Mouse (Mus musculus): Measurements from ENCODE around the gene Lhfpl3.

The Lhfpl3 gene

DNA sequence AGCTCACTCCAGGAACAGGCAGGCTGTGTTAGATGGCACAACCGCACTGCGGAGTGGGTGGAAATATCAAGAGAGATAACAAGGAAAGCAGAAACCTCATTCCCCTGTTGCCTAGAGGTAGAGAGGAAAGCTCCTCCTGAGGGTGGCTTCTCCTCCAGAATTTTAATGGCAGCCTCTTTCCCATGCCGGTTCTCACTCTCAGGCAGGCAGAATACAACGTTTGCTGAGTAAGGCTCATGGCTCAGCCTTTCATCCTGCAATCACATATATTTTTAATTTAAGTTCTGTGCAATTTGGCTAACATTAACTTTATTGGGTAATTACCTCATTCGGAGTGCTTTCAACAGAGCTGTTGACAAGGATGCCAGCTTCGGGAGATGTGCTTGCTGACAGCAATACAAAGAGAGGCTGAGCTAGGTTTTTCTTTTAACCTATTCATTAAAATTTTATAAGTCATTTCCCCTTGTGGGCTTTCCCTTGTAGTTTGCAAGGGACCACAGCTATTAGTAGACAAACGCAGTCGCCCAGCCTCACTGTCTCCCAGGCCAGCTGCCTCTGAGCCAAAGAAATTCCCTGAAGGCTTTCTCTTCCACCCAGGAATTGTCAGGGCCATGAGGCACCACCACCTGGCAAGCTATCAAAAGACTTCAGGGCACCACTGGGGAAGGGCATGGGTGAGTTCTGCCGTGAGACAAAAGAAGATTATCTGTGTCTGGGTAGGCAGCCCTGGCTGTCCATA, 394.5 kb downstream of the Lhfpl3 start:
- DNase-seq (ENCODE audit: low spot score in 2 of 2) = no peak

DNA sequence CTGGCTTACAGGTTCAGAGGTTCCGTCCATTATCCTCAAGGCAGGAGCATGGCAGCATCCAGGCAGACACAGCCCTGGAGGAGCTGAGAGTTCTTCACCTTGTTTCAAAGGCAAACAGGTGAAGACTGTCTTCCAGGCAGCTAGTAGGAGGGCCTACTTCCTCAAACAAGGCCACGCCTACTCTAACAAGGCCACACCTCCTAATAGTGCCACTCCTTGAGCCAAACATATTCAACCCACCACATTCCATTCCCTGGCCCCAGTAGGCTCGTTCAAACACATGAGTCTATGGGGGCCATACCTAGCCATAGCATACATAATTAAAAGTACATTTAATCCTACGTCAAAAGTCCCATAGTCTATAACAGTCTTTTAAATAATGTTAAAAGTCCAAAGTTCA, 407.4 kb downstream of the Lhfpl3 start:
- no peak for DNase-seq (ENCODE audit: low spot score in 2 of 2)

DNA sequence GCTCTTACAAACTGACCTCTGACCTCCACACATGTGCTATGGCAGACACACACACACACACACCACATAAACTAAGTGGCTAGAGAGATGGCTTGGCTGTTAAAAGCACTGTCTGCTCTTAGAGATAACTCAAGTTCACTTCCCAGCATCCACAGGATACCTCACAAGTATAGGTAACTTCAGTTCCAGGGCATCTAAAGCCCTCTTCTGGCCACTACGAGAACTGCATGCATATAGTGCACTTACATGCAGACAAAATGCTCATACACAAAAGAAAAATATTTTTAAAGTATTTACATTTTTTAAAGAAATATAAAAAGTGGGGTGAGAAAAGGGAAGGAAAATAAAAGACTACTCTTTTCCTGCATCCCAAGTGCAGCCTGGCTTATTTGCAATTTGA, 408.6 kb downstream of the Lhfpl3 start:
- peak in 1 of 2 experiments; percentile 6 for DNase-seq (ENCODE audit: low spot score in 2 of 2)

DNA sequence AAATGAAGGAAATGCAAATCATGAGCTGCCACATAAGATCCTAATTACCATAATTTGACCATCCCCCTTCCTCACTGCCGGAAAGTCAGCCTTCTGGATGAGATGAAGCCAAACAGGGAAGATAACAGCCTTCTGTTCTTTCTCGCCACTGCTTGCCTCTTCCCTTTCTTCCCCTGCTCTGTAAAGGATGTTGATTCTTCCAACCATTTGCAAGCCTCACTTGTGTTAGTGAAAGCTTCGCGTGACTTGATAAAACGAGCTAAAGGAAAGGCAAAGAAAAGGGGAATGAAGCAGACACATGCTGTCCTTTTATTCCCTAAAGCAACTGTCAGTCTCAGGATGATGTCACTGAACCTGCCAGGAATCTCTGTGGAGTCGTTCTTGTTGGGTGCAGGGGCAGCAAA, 420.1 kb downstream of the Lhfpl3 start:
- no peak for DNase-seq (ENCODE audit: low spot score in 2 of 2)

DNA sequence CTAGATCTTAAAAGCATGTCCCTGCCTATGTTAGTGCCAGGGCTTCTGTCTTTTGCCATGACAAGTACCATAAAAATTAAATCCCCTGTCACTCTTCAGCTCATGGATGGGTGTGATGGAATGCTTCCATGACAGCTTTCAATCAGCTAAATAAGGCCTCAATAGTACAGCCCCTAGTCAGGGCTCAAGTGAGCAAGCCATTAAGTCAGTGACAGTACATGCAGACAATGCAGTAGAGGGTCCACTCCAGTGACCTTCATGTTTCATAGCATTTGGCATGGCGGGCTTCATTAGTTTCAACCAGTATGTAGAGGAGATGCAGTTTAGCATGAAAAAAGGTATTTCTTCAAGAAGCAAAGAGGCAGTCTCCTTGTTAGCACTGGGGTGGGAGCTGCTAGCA, 420.8 kb downstream of the Lhfpl3 start:
- DNase-seq (ENCODE audit: low spot score in 2 of 2) = no peak

DNA sequence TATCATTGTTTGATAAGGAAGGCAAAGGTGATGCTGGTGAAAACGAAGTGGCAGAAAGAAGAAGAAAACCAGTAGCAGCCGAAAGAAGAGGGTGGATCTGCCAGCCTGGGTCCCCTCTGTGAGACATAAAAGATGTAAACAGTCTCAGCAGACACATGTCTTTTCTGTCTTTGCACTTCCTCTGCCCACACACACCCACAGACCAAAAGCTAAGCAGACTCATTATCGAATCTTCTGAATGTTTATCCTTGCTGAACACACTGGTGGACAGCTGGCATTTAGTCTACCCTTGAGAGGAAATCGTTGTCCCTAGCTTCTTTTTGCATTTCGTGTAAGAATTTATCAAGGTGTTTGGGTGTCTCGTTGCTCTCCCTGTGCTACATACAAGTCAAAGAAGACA, 443.8 kb downstream of the Lhfpl3 start:
- no peak for DNase-seq (ENCODE audit: low spot score in 2 of 2)

DNA sequence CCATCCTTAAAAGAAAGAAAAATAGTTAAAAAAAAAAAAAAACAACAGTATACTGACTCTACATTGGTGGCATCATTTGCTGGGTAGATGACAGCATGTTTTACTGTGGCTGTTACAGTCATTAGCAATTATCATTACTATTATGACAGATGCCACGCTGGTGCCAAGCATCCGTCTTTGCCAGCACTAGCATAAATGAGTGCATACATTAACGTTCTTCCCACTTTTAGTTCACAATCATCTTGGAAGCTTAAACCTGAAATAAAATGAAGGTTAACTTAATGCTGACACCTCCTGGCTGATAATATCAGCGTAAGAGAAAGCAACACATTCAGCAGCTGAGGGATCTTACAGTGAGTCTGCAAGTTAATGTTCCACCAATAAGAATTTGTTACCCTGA, 451.0 kb downstream of the Lhfpl3 start:
- no peak for DNase-seq (ENCODE audit: low spot score in 2 of 2)

DNA sequence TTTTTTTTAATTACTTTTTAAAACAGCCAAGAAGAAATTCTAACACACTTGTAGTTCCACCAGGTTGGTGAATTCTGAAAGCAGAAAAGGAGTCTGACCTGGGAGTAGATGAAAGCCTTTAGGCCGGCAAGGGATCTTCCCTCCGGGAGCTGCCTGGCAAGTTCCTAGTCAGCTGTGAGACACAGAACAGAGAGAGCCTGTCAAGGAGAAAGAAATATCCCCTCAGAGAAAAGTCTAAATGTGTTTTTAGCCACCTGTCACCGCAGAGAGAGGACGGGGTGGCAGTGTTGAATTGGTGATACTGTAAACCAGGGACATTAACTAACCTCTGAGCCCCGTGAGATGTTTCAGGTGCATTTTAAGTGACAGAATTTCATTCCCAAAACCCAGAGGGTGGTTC, 467.2 kb downstream of the Lhfpl3 start:
- no peak for DNase-seq (ENCODE audit: low spot score in 2 of 2)

DNA sequence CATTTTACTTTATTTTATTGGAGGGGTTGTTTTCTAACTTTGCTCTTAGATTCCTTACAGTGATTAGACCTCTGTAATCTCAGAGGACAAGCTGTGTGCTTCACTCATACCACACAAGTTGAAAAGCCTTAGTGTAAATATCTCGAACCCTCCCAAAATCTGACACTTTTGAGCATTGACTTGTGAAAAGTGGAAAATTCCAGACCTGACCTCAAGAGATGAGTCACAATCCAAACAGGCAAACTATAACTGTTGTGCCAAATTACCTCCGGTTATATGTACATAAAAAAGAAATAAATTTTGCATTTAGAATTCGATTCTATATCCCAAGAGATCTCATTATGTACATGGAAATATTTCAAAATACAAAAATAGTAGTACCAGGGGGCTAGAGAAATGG, 468.8 kb downstream of the Lhfpl3 start:
- no peak for DNase-seq (ENCODE audit: low spot score in 2 of 2)

DNA sequence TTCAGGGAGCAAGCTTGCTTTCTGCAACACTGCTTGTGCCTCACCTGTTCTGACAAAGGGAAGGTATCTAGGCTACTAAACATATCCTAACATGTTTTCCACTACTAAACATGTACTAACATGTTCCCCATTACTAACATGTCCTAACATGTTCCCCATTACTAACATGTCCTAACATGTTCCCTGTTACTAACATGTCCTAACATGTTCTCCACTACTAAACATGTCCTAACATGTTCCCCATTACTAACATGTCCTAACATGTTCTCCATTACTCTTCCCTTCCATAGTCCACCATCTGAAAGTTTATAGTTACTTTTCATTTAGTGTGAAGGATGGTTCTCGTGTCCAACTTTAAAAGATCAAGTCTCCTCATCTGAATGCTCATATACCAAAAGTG, 473.8 kb downstream of the Lhfpl3 start:
- DNase-seq (ENCODE audit: low spot score in 2 of 2) = no peak

DNA sequence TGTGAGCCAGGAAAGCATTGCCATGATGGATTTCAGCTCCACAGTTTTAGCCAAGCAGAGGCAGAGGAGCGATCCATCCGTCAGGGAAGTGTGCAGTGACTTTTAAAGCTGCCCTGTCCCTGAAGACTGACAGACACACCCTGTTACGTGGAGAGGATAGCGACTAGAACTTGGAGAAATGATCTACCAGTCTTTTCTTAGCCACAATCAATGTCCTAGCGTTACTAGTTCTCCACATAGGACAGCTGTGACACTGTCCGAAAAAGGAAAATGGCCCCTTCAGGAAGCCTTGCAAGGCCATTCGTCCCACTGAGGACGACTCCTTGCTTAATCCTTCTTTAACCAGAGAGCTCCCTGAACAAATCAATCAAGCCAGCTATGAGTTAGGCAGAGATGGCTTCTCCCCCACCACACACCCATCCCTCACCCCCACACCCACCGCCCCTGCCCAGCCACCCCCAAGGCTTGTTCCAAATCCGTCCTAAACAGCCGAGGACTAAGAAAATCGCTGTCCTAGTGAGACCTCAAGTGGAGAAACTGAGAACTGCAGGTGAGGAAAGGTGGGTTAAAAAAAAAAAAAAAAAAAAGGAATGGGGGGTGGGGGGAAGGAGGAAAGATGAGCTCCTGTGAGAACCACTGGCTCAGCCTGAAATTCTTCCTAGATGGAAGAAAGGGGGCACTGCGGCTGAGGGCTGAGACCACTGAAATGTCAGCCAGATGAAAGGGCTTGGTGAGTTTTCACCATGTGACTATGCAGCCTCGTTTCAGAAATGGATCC, 479.1 kb downstream of the Lhfpl3 start:
- DNase-seq (ENCODE audit: low spot score in 2 of 2) = peak in 1 of 2 experiments; percentile 33

DNA sequence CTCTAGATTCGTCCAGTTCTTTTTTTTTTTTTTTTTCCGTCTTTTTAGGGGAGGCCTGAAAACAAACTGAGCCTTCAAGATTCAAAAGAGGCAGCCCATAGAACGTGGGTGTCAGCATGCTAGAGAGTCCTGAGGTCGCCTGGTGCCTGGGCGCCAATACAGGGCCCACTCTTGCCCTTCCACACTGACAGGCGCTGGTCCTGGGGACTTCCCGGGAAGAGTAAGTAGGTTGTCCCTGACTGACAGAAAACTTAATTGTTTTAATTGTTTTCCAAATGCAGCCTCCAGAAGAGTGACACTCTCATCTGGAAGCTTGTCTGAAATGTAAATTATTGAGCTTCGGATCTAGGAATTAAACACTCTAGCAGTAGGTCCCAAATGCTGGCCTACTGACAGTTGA, 479.8 kb downstream of the Lhfpl3 start:
- no peak for DNase-seq (ENCODE audit: low spot score in 2 of 2)

DNA sequence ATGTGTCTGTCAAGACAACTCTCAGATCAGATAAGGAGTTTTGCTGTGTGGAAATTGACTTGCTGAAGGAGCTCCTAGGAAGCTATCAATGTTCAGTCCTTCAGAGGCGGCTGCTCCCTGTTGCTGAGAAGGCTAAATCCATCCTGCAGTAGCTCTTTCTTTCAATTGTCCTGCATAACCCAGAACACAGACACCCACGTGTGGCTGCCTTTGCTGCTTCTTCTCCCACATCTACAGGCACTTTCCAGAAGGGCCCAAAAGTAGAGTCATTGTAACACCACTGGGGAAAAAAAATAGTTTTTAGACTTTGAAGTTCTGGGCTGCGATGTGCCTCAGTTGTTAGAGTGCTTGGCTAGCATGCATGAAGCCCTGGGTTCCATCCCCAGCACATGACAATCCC, 480.9 kb downstream of the Lhfpl3 start:
- no peak for DNase-seq (ENCODE audit: low spot score in 2 of 2)

DNA sequence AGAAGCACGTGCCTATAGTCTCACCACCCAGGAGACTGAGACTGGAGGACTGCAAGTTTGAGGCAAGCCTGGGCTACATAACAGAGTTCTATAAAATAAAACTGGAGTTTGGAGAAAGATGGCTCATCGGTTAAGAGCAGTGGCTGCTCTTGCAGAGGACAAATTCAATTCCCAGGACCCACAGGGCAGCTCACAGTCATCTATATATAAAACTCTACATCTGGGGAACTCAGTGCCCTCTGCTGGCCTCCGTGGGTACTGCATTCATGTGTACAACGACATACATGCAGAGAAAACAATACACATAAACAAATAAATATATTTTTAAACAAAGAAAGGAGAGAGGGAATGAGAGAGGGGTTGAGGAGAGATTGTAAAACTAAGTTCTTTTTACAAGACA, 501.1 kb downstream of the Lhfpl3 start:
- DNase-seq (ENCODE audit: low spot score in 2 of 2) = peak in 1 of 2 experiments; percentile 48

DNA sequence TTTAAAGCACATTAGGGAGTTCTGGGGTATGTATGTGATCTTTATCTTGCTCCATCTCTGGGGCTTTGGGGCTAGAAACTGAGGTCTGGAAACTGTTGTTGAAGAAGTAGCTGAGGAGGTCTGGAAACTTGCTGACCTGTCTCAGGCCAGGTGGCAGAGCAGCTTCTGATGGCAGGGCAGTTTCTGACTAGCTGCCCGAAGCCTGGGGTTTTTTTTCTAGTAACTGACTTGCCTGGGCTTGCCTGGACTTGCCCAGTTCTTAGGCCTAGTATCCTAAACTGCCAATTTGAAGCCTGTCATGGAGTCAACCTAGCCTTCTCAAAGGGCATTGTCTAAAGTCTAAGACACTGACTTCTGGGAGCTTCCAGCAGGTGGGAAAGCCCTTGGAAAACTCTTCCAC, 501.9 kb downstream of the Lhfpl3 start:
- DNase-seq (ENCODE audit: low spot score in 2 of 2) = no peak

DNA sequence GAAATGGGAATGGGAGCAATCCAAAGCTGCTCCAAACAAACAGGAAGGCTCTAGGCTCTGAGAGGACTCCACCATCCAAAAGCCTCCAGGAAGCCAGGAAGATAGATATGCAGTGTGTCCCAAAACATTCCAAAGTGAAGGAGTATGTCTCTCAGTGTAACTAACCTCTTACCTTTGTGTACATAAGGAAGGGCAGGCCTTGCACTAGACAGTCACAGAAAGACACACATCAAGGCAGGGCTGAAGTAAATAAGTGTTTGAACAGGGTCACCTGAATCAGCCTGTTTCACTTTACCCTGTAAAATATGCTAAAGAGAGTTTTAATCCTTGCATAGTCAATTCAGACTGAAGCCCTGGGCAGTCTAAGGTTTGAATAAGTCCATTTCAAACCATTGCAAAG, 502.4 kb downstream of the Lhfpl3 start:
- no peak for DNase-seq (ENCODE audit: low spot score in 2 of 2)

DNA sequence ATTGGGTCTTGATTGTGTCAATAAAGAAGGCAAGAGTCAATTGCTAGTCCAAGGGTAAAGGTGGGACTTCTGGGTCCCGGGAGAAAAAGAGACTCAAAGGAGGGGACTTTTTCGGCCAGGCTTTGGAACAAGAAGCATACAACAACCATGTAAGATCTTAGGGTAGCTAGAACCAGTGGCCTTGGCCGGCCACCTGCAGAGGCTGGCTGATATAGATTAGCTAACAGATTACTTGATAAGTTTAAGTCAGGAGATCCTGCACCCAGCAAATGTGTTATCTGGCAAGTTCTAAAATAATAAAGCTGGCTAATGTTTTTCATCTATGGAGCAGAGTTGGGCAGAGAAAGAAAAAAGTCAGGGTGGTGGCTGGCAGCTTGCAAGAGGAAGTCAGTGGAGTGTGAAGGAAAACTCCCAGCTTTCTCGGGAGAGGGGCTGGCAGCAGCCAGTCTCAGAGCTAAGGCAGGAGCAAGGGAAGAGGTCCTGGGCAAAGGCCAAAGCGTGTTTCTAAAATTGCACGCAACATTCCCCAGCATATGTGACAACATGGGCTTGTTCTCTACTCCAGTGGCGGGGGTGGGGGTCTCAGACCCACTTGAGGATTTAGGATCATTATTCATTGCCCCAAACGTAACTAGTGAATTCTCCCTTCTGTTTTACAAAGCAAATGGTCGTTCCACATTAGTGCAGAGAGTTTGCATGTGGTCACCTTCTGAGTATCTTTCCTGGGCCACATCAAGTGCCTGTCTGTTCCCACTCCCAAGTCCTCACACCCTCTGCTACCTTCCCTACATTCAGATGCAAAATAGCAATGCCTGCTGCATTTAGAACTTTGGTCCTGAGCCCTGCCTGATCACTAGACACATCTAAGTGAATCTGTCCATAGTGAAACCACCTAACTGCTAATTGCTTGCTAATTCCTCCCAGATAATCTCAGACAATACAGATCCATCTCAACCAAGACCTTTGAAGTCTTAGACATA, 504.3 kb downstream of the Lhfpl3 start:
- DNase-seq (ENCODE audit: low spot score in 2 of 2) = no peak

DNA sequence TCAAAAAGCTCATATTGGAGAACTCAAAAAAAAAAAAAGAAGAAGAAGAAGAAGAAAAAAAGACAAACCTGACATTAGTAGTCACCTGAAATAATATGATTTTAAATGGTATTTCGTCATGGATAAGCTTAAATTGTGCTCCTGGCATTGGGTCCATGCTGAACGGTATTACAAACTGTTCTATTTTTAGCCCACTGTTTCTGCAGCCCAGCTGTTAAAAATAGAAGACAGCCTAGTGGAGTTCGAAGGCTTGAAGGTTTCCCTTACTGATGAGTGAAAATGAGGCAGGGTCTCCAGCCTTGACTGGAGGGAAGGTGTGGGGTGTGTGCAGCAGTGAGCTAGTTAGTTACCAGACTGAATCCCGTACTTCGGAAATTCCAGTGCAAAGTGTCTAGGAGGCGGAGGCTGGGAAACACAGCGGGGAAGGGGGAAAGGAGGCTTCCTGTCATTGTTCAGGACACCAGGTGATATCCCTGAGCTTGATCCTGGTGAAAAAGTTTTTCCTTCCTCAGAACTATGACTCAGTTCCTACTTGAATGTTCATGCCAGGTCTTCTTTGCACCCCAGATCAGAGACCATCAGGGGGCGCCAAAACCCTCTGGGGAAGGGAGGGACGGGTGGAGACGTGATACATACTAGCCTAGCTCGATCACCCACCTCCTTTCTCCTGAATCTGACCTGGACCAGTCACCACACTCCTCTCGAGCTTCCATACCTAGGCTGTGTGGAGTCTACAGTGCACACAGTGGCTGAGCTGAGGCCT, 505.8 kb downstream of the Lhfpl3 start:
- DNase-seq (ENCODE audit: low spot score in 2 of 2) = peak; percentile 14 to 70

DNA sequence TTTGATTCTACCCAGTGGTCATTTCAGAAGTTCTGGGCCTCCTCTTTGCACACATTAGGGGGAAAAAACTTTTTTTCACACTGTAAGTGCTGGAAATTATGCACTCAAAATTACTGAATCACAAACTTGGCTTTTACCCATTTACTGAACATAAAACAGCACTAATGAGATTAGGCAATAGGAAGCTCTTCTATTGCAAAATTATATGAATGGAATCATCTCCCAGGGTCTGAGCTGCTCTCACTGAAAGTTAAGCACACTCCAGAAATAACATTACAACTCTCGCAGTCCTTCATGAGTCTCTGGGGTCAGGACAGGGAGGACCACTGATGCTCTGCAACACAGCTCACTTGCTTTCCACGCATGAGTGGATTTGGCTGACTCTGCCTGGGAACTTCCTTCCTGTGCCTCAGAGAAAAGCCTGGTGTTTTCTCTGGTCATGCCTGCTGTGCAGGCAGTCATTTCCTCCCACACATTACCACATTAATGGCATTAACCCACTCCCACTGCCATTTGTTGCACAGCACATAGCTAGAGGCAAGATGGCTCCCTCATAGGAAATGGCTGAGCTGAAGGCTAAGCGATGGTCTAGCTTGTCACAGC, 510.1 kb downstream of the Lhfpl3 start:
- no peak for DNase-seq (ENCODE audit: low spot score in 2 of 2)

DNA sequence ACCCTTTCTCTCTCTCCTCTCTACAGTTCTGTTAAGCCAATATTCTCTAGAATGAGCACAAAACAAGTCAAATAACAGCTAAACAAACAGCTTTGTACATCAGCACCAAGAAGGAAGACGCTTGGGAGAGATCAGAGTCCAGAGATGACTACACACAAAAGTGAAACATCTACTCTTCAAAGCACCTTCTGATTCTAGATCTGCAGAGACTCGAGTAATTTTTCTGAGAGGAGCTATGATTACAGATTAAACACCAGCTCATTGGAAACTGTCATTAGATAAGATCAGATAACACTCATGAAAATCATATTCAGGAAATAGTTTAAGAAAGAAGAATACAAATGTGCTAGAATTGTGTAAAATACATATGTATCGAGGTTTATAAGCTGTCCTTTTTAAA, 527.5 kb downstream of the Lhfpl3 start:
- no peak for DNase-seq (ENCODE audit: low spot score in 2 of 2)

DNA sequence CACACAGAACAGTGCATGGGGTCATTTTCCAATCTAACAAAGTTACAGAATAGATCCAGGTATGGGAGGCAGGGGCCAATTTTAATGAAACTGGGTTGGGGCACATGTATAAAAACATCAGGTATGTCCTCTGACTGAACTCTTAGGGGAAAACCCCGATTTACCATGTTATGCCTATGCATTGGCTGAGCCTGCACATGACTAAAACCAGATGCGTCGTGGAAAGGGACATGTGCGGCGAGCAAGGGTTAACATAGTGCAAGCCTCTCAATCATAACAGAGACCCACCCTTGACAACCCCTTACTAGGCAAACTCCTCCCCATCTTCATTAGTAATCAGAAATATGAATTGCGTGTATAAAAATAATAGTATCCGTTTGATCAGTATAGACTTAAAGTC, 533.5 kb downstream of the Lhfpl3 start:
- DNase-seq (ENCODE audit: low spot score in 2 of 2) = no peak
